Mouse (Mus musculus) cerebellum, adult 2 months (tissue): ENCODE results near the gene Grem1. TPM values are rescaled to one million over a fixed set of nuclear protein-coding genes. Genes with fewer than 3 reads are reported as not detected.

ENCODE experiments used
- DNase-seq, 2 experiments: peaks; one replicate each; pipeline ENCODE4 v3.0.0; 2021
- H3K27ac ChIP-seq: fragments of 200-500 bp; 2 replicates; pipeline ENCODE4 v1.5.1; 2012; ENCODE audit warnings: low read length, control low read depth, inconsistent platforms; ENCODE audit not compliant: insufficient read depth
- H3K27me3 ChIP-seq: fragments of 200-500 bp; 2 replicates; pipeline ENCODE4 v1.6.1; 2012; ENCODE audit warnings: inconsistent platforms, mild to moderate bottlenecking, low read length, moderate library complexity; ENCODE audit not compliant: control insufficient read depth, insufficient read depth
- H3K4me1 ChIP-seq: fragments of 200-500 bp; 2 replicates; pipeline ENCODE4 v1.6.1; 2011; ENCODE audit warnings: low read length; ENCODE audit not compliant: control insufficient read depth, insufficient read depth
- H3K4me3 ChIP-seq: fragments of 200-500 bp; replicated peaks from 2 replicates; pipeline ENCODE3; 2011; ENCODE audit warnings: mild to moderate bottlenecking, low read depth, low read length, control low read depth; ENCODE audit not compliant: insufficient read depth
- CTCF ChIP-seq: fragments of 200-500 bp; IDR thresholded peaks from 2 replicates; pipeline ENCODE4 v1.5.1; 2011; ENCODE audit warnings: low read depth, mild to moderate bottlenecking, control low read depth, low read length, moderate library complexity, borderline replicate concordance; ENCODE audit not compliant: insufficient read depth
- POLR2A ChIP-seq: fragments of 200-500 bp; IDR thresholded peaks from 2 replicates; pipeline ENCODE4 v1.6.1; 2011; ENCODE audit warnings: low read length, control low read depth, borderline replicate concordance; ENCODE audit not compliant: insufficient read depth
- WGBS: fragments of 180-500 bp; shearing (Covaris S2); methylation state at CpG from one replicate; pipeline ENCODE4 v1.1.7; 2018; 5-methylcytosine and 5-hydroxymethylcytosine counted together
- polyA plus RNA-seq: library from polyadenylated mRNA; depleted of rRNA; stranded (reverse); fragments of >200 nt; gene quantifications from 2 replicates; pipeline ENCODE4 v1.2.3, GENCODE M21; 2012

The Grem1 gene
- polyA plus RNA-seq, 1 experiment: 1.4 TPM

DNA sequence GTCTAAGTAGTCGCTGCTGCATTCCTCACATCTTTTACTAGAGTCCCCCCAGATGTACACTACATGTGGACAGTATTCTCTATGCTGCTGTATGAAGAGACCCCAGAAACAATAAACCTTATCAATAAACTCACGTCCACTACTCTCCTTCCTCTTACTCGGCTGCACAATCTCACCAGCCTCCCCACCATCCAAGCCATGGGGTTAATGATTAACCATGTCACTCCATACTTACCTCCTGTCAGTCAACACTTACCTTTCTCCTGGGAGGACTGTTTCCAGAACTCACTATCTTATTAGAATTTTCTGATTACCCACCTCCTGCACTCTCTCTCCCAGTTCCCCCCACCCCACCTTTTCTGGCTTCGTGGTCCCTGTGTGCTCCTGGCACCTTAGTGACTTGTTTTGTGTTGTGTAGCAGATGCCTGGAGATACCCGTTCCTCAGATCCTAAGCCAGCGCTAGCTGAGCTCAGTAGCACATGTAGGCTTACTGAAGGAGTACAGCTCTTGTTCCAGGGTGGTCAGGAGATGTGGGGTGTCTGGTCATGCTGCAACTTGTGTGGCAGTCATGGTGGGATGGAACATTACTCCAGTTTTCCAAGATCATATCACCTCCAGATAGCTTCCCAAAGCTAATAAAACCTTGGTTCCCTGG is 15.8 kb upstream of the Grem1 start:
- H3K27me3 ChIP-seq: no peaks in the 10 kb centered on the region
- no peak overlapping the region for H3K27ac ChIP-seq
- H3K4me1 ChIP-seq: no peaks in the 10 kb centered on the region
- DNase-seq: no peak
- H3K4me3 ChIP-seq: no peak overlapping the region
- TF ChIP-seq CTCF (no peak), POLR2A (no peak)
- 82% methylated on average over 6 of the region's 6 CpGs for WGBS

DNA sequence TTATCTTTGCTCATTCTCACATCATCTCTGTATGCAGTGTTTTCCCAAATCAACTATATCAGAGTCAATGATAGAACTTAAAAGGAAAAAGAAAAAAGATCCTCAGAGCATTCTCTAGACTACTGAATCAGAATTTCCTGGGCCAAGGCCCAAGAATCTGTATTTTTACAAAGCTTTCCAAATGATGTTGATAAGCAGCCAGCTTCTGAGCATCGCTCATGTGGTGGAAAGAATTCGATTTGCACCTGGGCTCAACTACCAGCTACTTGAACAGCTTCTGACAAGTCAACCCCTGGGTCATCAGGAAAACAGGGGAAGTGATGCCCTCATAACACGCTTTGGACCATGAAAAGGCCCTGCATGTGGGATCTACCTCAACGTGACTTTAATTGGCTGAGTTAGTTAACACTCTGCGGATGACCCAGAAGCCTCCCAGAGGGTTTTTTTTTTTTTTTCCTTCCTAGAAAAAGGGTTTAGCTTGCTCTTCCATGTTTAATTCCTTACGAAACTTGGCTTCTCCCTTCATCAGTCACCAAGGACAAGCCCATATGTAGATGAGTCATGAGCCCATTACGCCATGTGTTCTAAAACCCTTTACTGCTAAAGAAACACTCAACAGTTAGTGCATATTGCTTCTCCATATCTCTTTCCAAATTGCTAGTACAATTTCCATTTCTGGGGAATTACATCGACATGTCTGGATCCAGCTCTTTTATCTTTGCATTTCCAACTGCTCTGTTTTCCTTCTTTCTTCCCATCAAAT is 10.3 kb upstream of the Grem1 start:
- no peak for TF ChIP-seq CTCF
- no peak for TF ChIP-seq POLR2A

DNA sequence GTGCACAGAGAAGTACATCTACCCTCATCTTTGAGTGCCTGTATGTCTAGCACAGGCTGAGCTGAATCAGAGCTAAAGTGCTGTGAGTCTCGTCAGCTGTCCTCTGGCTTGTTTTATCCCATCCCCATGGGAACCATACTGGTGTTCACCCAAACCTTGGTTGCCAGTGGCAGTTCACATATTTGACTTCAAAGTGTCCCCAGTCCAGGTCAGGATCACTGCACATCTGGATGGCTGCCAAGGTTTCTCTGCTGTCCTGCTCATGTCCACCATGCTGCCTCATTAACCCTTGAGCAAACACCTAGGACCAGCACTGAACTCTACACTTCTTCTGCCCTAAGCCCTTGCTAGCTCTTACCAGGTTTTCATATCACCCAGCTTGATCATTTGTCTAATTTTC is 7.4 kb upstream of the Grem1 start:
- H3K27me3 ChIP-seq: no peaks in the 10 kb centered on the region
- H3K4me1 ChIP-seq: no peaks in the 10 kb centered on the region
- TF ChIP-seq POLR2A (no peak), CTCF (no peak)
- WGBS: 30% methylated on average over 1 of the region's 1 CpGs
- H3K27ac ChIP-seq: no peak overlapping the region
- H3K4me3 ChIP-seq: no peak overlapping the region
- DNase-seq: no peak

More for the DNA sequence above, 10.3 kb upstream of the Grem1 start:
- Histone ChIP-seq H3K27me3 (no peaks in the 10 kb centered on the region), H3K27ac (no peak overlapping the region), H3K4me3 (no peak overlapping the region), H3K4me1 (no peaks in the 10 kb centered on the region)
- 67% methylated on average over 8 of the region's 8 CpGs for WGBS
- no peak for DNase-seq

DNA sequence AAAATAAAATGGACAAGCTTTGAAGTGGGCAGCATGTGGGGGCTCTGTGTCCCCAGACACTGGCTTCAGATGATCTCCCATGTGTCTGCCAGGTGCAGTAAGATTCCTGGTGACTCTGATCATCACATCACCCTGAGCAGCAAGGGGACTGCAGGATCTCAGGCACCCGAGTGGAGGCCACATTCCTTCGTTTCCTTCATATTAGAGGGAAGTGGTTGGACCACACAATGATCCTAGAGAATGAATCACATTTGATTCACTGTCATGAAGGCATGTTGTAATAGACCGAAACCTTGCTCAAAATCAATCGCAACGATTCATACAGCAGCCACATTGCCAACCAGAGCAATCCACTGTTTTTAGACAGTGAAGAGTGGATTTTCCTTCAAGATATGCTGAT is 6.5 kb upstream of the Grem1 start:
- TF ChIP-seq POLR2A (no peak), CTCF (no peak)
- DNase-seq: no peak
- no peak overlapping the region for H3K4me3 ChIP-seq
- no peaks in the 10 kb centered on the region for H3K27me3 ChIP-seq
- WGBS: 88% methylated on average over 5 of the region's 5 CpGs
- no peak overlapping the region for H3K27ac ChIP-seq
- no peaks in the 10 kb centered on the region for H3K4me1 ChIP-seq

DNA sequence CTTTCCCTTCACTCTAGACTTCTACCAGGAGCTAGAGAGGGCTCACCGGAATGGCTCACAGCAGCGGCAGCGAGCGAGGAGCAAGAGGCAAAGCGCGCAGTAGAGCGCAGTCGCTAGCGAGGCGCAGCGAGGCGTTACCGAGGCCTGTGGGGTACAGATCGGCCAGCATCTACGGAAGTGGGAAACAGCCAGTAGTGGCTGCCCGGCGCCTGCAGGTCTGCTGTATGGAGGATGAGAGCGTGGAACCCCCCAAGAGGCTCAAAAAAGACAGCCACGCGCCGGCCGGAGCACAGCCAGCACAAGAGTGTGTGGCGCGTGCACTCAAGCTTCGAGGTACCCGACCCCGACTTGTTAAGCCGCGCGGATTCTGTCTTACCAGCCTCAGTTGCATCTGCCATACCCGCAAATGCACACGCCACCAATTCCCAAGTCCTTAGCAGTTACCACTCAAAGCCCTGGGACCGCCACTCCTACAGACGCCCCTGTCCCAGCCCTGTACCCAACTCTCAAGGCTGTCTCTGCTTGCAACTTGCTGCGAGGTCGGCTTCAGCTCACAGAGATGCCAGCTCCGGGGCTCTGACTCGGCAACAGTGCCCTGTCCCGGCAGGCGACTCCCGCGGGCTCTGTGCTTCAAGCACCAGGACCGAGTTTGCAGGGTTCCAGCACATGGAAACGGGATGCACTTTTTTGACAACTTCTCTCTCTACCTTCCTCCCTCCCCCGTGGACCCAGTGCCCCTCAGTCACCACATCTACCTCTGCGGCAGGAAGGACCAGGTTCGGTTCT is 728 bp downstream of the Grem1 start:
- Histone ChIP-seq H3K27me3 (no peaks in the 10 kb centered on the region; the same call in 1 of the 2 replicates), H3K4me1 (no peaks in the 10 kb centered on the region), H3K4me3 (no peak overlapping the region), H3K27ac (no peak overlapping the region)
- DNase-seq: peak in 1 of 2 experiments; percentile 34
- under 1% methylated on average over 47 of the region's 47 CpGs for WGBS
- TF ChIP-seq POLR2A (no peak), CTCF (no peak)

DNA sequence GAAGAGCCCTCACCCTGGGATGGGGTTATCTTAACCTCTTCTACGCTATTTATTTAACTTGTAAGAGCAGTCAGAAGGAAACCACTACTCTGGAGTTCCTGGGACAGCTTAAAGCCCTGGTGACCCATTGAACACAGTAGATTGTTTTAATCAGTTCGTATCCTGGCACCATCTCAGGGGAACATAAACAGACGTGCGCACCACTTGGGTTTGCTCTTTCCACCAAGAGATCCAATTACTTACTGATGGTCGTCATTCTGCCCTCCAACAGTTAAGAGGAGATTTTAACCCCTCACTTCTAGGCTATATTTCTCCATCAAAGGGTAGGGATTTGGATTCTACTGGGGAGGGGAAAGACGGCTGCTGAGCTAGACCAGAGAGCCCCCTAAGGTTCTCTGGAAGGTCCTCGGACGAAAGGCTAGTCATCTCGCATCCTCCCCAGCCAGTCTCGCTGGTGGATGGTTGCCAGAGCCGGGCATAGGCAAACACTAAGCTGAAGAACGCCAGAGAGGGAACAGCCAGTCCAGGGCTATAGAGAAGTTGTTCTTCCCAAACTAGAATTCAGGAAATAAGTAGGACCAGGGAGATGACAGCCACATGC is 1.4 kb downstream of the Grem1 start:
- TF ChIP-seq POLR2A: no peak
- no peak for TF ChIP-seq CTCF
- Histone ChIP-seq H3K27ac (no peak overlapping the region), H3K4me3 (no peak overlapping the region), H3K27me3 (no peaks in the 10 kb centered on the region; the same call in 1 of the 2 replicates), H3K4me1 (no peaks in the 10 kb centered on the region)
- no peak for DNase-seq
- WGBS: 4% methylated on average over 12 of the region's 12 CpGs

DNA sequence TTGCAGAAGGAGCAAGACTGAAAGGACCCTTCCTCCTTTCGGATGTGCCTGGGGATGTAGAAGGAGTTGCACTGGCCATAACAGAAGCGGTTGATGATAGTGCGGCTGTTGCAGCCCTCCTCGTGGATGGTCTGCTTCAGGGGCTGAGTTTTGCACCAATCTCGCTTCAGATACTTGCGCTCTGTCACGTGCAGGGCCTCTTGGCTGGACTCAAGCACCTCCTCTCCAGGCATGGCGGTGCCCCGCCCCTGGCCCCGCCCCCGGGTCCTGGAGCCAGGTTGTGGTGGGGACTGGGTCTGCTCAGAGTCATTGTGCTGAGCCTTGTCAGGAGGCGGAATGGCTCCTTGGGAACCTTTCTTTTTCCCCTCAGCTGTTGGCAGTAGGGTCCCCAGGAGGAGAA is 8.7 kb downstream of the Grem1 start:
- no peak for DNase-seq
- 81% methylated on average over 12 of the region's 12 CpGs for WGBS
- Histone ChIP-seq H3K27me3 (no peaks in the 10 kb centered on the region), H3K4me1 (no peaks in the 10 kb centered on the region), H3K27ac (no peak overlapping the region), H3K4me3 (no peak overlapping the region)
- TF ChIP-seq POLR2A (no peak), CTCF (no peak)

DNA sequence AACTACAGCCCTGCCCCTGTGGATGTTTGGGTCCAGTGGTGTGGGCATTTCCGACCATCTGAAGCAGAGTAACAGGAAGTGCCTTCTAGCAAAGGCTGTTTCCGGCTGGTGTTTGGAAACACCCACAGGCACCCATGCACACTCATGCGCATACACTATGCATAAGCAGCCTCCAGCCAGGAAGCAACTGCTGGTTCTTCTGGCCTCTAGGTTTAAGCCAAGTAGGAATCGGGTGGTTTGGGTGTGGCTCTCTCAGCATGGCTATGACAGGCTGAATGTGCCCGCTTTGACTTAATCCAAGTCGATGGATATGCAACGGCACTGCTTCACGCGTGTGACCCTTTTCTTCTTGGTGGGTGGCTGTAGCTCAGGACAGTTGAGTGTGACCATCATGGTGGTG is 9.1 kb downstream of the Grem1 start:
- Histone ChIP-seq H3K27ac (no peak overlapping the region), H3K4me3 (no peak overlapping the region), H3K4me1 (no peaks in the 10 kb centered on the region), H3K27me3 (no peaks in the 10 kb centered on the region)
- no peak for DNase-seq
- no peak for TF ChIP-seq POLR2A
- no peak for TF ChIP-seq CTCF
- WGBS: 88% methylated on average over 9 of the region's 9 CpGs
